Mouse (Mus musculus) MN1 (cell line): Measurements from ENCODE around the gene Tead4.
"Not testable (repeated sequence)": the region's sequence is repeated elsewhere in the genome, so short reads cannot be mapped to it uniquely, and the experiment has no call there.

Source experiments
- DNase-seq: peaks from one replicate; pipeline ENCODE4 v3.0.0-alpha.2; 2016; ENCODE audit warnings: low spot score

Gene Tead4

DNA sequence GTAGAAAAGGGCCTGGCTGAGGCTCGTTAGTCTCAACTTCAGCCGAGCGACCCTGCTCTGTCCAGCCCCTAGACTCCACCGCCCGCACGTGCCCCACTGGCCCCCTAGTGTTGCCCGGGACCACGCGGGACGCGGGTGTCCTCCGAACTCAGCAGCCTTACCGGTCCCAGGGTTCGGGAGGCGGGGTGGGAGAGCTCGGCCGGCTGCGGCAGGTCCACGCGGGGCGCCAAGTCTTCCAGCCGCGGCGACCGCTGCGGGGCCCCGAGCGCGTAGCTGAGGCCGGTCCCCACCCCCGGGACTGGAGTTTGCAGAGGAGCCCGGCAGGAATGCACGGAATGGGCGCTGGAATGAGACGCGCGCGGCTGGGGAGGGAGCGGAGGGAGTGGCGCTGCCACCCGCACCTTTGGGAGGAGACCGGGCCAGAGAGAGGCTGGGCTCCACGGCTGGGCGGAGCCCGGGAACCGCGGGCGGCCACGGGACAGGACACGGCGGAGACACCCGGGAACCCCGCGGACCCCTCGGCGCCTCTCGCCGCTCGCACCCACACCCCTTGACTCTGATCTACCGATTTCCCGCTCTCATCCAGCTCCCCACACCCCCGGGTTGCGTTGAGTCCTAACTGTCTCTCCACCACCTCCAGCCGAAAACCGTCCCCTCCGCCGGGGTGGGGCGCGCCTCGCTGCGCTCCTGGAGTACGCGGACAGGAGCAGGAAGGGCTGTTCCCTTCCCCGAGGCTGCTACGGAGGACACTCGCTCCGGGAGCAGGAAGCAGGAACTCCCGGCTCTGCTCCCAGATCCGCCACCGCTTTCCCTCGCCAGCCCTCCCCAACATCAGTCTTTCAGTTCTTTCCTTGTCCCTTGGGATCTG lies at the start of gene Tead4:
TSS of gene Tead4 (minus strand) at position 690 of the 868 bp plus-strand sequence.
- DNase-seq, result no peak

- no peak for DNase-seq
These were observed 49.1 kb upstream of the Tead4 start for GRCm38 (mm10) chr6:128349711-128350110.

DNA sequence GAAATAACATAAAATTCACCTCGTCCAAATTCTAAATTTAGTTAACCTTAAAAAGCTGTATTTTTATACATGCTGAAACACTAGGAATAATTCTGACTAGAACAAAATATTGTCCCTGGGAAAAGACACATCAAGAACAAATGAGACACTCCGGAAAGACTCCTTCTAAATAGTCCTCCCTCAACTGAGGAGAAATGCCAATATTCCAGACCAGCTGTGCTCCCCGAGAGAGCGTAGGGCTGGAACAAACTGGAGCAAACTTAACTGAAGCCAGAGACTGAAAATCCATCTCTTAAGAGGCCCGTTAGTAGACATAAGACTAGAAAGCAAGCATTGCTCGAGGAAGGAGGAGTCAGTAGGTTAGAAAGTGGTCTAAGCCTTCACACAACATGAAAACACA lies 46.2 kb upstream of the Tead4 start:
- DNase-seq, result no peak

DNA sequence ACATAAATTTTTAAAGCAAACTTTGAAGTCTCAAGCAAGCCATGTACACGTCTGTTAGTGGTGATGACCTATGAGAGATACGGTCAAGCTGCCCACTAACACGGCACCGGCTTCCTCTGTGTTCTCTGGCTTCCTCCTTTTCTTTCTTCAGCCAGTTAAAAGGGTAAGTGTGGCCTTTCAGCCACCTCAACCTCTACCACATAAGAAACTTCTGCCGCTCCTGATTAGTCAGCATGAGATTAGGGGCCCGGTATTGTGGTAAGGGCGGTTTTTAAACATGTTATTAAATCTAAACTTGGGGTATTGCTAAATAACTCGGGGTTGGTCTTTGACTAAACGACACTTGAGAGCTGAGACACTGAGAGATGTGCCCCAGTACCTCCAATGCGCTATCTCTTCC lies 45.0 kb upstream of the Tead4 start:
- DNase-seq, result no peak

- no peak for DNase-seq
These were observed 41.5 kb upstream of the Tead4 start for GRCm38 (mm10) chr6:128341956-128342723.

- DNase-seq, result no peak
These were observed 38.3 kb upstream of the Tead4 start for GRCm38 (mm10) chr6:128338876-128339275.

GRCm38 (mm10) chr6:128337467-128337866 lies 36.8 kb upstream of the Tead4 start:
- DNase-seq, result no peak

DNA sequence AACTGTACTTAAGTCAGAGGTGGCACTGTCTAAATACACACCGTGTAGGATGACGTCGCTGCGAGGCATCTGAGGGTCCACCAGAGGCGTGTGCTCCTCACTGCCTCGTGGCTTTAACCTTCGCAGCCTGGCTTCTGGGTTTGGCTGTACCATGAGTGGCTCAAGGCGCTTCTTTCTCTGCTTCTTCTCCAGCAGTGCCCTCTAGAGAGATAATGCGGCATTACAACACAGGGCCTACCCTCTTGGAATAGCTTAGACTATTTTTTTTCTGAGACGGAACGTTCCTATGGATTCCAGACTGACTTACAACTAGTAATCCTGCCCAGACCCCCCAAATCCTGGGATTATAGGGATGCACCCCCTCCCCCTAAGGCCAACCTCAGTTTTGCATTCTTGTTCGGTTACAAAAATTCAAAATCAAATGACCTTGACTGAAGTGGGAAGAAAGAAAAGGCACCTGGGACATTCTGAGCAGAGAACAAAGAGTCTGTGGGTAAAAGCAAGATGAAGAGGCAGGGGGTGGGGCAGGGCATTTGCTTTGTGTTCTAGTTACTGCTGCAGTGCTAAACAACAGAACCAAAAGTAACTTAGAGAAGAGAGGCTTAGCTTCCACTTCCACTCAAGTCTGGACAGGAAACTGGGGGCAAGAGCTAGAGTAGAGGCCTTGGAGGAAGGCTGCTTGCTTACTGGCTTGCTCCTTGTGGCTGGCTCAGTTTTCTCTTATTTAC lies 33.9 kb upstream of the Tead4 start:
- DNase-seq, result peak; percentile 45

GRCm38 (mm10) chr6:128318317-128318716 lies 17.7 kb upstream of the Tead4 start:
- DNase-seq, result peak; percentile 73

- DNase-seq, result no peak
These were observed 15.0 kb upstream of the Tead4 start for GRCm38 (mm10) chr6:128315597-128315996.

DNA sequence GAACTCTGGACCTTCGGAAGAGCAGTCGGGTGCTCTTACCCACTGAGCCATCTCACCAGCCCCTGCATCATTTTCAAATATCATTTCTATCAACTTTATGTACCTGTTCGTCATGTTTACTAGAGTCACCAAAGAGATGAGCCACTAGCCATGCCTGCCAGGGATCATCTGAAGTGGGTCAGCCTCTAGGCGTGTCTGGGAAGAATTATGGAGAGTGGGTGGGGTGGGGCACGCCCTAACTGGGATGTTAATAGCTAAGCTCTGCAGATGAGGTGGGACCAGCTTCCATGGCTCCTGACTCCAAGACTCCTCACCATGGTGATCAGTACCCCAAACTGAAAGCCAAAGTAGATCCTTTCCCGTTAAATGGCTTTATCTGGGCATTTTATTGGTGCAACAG lies 14.2 kb upstream of the Tead4 start:
- DNase-seq, result no peak

DNA sequence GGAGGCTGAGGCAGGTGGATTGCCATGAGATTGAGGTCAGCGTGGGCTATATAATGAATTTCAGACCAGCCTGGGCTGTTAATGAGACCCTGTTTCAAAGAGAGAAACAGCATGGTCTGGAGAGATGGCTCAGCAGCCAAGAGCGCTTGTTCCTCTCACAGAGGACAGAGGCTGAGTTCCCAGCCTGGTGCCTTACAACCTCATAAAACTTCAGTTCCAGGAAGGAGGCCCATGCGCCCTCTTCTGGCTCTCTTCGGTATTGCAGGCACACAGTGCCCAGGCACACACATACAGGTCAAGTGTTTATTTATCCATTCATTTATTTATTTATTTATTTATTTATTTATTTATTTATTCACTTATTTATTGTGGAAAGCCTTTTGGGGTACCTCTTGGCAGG lies 7.7 kb upstream of the Tead4 start:
- peak; percentile 18 for DNase-seq

GRCm38 (mm10) chr6:128304801-128305200 lies 4.2 kb upstream of the Tead4 start:
- DNase-seq, result no peak

DNA sequence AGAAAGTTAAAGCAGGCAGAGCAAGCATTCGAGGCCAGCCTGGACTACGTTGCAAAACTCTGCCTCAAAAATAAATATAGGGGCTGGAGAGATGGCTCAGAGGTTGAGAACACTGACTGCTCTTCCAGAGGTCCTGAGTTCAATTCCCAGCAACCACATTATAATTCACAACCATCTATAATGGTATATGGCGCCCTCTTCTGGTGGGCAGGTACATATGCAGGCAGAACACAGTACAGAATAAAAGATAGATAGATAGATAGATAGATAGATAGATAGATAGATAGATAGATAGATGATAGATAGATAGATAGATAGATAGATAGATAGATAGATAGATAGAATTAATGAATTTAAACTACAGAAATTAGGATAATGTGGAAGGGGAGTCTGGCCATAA lies 2.0 kb upstream of the Tead4 start:
- DNase-seq, result not testable (repeated sequence)

DNA sequence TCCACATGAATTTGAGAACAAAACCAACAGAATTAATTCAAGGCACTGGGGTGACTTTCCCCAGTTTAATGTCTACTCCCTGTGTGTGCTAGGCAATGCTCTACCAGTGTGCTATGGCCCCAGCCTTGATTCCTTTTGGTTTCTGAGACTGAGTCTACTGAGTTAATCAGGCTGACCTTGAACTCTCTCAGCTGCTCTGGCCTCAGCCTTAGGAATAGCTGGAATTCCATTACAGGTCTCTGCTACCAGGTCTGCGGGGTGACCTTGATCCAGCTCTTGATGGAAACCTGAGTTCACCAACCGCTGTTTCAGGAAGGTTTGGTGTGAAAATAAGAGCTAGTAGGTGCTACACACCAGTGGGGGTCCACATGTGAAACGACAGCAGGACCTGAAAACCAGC lies 1.3 kb upstream of the Tead4 start:
- DNase-seq, result no peak

GRCm38 (mm10) chr6:128301458-128301857 lies 835 bp upstream of the Tead4 start:
- DNase-seq, result no peak

DNA sequence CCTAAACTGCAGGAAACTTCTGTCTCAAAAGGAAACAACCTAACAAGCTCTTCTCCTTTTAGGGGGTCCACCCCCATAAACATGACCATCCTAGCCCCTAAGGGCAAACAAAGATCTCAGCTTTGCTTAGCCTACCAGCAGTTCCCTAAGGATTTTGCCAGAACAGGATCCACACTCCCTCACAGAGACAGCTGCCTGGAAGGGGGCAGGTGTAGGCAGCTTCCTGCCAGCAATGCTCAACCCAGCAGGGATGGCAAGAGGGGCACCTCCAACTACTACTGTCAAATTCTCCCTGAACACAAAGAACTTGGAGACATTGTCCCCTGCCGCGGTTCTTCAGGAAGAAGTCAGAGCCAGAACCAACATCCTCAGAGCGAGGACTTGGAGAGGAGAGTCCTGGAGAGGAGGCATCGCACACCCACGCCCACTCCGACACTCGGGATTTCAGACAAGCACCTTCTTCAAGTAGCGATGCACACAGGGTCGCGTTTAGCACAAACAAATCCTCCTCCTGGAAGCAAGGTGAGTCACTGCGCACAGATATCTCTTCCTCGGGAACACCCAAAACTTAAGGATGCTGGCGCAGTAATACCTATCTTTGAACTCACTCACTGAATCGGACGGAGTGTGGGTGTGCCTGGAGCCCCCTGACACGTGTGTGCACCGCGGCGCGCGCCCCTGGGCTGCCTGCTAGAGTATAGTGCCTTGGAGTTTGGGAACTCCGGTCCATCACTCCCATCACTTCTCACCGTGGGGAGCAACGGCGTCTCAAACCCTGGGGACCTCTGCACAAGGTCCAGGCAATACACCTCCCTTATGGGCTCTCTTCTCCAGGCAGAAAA lies 1.1 kb downstream of the Tead4 start:
- DNase-seq, result no peak

DNA sequence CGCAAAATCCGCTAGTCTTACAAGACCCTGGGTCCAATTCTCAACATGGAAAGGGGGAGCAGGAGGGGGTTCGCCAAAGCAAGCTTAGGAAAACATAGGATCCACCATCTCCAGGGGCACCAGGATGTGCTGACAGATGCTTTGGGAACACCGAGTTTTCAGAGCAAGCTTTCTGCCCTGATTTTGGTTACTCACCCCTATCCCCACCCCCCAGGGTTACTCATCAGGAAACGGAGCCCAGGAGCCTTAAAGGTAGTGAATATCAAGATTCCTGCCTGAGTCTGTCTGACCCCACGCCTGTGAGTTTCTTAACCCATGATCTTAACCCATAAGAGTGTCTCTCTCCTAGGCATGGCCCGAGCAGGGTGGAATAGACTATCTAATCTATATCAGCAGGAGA lies 2.4 kb downstream of the Tead4 start:
- no peak for DNase-seq

GRCm38 (mm10) chr6:128296750-128297393 lies 3.8 kb downstream of the Tead4 start:
- DNase-seq, result no peak

DNA sequence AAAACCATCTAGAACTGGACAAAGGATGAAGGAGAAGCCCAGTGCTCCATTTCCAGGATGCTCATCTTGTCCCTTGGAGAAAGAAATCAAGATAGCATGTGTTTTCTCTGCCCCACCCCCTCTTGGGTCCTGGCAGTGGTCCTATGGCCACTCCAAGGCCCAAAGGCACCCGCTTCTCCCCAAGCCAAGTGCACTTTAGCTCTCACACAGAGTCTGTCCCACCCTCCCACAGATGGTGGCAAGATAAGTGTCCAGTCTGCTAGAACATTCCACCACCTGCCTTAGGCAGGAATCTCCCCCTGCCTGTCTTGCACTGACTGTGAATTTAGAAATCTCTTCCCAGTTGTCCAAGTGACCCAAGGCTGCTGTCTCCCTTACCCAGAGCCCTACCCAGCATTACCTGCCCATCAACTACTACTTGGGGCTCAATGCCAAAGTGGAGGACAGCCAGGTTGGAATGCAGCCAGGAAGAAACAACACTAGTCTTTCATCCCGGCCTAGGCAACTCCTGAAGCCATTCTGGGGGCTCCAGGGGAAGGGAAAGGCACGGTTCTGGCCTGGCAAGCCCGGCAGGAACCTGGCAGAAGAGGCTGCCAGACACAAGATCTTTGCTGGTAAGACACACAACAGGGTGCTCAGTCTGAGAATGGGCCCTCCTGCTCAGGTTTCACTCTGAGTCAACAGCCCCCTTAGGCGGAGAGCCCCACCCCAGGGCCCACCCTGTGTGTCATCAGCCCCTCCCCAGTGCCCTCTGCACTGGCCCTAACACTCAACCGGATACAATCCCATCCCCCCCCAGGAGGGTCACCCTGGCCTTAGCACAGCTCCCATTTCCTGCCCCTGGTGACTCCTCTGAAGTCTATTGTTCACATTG lies 4.5 kb downstream of the Tead4 start:
- DNase-seq, result no peak
